Mouse (Mus musculus) gonadal fat pad, adult 2 months (tissue): Measurements from ENCODE around the gene Usp7. TPM values are rescaled to one million over a fixed set of nuclear protein-coding genes. Genes with fewer than 3 reads are reported as not detected.

Experiments used
- DNase-seq: peaks from one replicate; pipeline ENCODE4 v3.0.0-alpha.2; 2012; ENCODE audit warnings: low read depth
- polyA plus RNA-seq: library from polyadenylated mRNA; depleted of rRNA; stranded (reverse); fragments of >200 nt; gene quantifications from 2 replicates; pipeline ENCODE4 v1.2.3, GENCODE M21; 2012; rRNA removed

The Usp7 gene
- polyA plus RNA-seq = 30.6 and 39.9 TPM in 2 replicates

DNA sequence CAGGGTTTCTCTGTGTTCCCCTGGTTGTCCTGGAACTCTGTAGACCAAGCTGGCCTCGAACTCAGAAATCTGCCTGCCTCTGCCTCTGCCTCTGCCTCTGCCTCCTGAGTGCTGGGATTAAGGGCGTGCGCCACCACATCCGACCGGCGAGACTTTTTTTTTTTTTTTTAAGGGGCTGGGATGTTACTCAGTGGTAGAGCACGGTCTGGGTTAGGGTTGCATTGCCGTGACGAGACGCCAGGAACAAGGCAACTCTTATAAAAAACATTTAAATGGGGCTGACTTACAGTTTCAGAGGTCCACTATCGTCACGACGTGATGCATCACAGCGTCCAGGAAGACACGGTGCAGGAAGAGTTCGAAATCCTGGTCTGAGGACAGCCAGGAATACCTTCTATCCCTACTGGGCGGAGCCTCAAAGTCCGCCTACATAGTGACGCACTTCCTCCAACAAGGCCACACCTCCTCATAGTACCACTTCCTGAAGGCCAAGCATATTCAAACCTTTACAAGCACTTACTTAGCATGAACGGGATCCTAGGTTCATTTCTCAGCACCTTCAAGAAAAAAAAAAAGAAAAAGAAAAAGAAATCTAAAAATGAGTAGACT lies at the start of gene Usp7:
Gene Usp7, minus strand, starts transcription at position 360 of the 609 bp plus-strand sequence.
- no peak for DNase-seq

DNA sequence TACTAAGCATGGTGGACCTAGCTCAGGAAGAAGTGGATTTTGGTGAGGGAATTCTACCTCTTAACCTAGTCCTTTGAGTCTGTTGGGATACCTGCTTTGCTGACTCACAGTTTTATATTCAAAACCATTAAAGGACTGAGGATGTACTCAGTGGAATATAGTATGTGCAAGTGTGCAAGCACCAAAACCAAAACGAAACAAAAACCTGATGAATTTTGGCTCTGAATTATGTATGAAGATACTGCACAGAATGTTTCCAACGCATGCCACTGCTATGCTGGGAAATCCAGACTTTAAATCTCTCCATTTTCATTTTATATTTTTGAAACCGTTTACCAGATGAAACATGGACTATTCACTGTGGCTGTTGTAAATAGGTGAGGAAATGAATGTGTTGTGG lies 48.4 kb upstream of the Usp7 start:
- DNase-seq = no peak

DNA sequence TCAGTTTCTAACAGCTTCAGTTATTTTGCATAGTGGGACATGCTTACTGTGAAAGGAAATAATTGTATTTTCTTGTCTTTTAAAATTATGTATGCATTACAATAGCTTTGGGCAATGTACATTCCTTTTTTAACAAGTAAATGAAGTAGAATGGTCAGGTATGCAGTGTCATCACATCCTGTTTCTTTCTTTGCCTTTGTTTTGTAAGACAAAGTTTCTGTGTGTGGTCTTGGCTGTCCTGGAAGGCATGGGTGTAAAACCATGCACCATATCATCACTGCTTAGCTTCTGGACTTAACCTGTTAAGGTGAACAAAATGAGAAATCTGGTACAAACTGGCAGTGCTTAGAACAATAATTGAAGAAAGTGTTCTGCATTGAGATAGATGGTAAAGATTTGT lies 46.8 kb upstream of the Usp7 start:
- no peak for DNase-seq

DNA sequence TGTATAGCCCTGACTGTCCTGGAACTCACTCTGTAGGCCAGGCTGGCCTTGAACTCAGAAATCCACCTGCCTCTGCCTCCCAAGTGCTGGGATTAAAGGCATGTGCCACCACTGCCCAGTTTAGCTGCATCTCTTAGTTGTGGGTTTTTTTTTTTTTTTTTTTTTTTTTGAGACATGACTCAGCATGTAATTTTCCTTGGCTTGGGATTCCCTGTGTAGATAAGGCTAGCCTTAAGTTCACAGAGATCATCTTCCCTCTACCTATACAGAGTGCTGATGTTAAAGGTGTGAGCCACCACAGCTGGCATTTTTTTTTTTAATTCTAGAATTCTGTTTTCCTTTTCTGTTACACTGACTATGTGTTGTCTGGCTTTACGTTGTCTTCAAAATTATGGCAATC lies 45.5 kb upstream of the Usp7 start:
- DNase-seq = no peak

DNA sequence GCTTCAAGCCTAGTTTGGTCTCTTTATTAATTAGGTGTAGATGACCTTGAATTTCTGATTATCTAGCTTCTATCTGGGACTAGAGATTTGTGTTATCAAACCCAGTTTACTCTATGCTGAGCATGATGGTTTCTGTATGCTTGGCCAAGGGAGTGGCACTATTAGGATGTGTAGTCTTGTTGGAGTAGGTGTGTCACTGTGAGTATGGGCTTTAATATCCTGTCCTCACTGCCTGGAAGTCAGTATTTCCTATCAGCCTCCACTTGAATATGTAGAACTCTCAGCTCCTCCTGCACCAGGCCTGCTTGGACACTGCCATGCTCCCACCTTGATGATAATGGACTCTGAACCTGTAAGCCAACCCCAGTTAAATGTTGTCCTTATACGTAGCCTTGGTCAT lies 44.8 kb upstream of the Usp7 start:
- DNase-seq = no peak

DNA sequence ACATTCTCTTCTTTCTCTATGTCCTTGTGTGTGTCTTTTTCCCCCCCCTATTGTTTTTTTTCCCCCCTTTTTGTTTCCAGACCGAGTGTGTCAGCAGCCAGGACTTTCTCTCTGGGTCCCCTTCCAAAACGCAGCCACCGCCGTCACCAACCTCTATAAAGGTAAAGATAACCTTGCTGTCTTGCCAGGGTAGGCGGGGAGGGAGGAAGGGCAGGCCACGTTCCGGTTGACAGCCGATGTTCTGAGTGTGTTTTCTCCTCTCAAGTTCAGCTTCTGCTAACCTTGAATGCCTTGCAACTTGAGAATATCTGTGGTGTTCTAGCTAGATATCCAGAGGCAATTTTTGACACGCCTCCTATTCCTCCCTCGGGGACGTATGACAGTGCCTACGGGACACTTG lies 39.1 kb upstream of the Usp7 start:
- DNase-seq = no peak

DNA sequence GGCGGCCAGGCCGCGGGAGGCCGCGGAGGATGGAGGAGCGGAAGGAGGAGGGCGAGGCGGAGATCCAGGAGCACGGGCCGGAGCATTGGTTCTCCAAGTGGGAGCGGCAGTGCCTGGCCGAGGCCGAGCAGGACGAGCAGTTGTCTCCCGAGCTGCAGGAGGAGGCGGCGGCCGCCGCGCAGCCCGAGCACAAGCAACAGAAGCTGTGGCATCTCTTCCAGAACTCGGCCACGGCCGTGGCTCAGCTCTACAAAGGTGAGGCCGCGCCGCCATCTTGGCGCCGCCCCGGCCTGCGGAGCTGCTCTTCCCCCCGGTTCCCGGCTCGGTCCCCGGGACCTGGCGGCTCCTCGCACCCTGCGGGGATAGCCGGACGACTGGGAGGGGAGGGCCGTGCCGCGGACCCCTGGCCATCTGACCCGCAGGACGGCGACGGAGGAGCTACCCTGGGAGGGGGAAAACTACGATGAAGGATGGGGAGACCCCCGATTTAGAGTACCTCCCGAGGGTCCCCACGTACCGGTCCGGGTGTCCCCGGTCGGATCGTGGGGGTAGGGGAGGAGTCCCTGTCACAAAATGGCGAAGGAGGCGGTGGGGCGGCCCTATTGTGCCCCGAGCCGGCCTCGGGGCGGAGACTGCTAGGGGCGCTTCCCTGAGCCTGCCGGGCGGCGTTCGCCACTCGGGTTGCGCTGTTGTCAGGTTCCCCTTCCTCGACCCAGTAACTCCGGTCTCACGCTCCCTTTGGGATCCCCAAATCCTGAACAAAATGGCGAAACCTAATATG lies 38.5 kb upstream of the Usp7 start:
- DNase-seq = no peak

DNA sequence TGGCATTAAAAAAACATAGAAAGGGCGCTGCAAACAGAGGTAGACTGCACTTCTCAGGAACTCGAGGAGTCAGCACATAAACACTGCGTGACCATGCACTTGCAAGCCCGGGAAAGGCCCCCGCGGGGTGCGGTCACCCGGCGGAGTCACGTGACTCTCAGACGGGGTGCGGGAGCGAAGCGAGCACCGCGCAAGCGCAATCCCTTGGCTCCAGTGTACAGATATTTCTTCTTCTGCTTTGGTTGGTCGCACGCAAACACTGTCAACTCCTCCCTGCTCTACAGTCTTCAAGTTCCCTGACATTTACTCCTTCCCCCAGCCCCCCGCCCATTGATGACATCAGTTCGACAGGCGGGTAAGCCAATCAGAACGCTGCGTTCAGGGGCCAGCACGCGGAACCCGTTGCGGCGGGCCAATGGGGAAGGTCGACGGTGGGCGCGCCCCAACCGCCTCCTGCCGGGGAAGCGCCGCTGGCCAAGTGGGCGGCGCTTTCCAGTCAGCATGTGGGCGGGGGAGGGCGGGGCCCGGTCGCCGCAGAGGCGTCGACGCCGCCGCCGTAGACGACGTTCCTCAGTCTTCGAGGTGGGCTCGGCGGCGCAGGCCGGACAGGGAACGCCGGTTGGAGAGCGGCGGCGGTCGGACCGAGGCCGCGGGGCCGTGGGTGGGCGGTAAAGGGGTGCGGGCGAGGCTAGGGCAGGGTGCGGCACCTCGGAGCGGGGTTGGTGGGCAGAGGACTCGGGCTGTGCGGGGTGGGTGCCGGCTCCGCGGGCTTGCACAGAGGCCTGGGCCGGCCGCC lies 37.7 kb upstream of the Usp7 start, which contains the start of gene 1810013L24Rik:
Gene 1810013L24Rik, plus strand, starts transcription at position 537 of the 796 bp plus-strand sequence.
- peak; percentile 94 for DNase-seq

DNA sequence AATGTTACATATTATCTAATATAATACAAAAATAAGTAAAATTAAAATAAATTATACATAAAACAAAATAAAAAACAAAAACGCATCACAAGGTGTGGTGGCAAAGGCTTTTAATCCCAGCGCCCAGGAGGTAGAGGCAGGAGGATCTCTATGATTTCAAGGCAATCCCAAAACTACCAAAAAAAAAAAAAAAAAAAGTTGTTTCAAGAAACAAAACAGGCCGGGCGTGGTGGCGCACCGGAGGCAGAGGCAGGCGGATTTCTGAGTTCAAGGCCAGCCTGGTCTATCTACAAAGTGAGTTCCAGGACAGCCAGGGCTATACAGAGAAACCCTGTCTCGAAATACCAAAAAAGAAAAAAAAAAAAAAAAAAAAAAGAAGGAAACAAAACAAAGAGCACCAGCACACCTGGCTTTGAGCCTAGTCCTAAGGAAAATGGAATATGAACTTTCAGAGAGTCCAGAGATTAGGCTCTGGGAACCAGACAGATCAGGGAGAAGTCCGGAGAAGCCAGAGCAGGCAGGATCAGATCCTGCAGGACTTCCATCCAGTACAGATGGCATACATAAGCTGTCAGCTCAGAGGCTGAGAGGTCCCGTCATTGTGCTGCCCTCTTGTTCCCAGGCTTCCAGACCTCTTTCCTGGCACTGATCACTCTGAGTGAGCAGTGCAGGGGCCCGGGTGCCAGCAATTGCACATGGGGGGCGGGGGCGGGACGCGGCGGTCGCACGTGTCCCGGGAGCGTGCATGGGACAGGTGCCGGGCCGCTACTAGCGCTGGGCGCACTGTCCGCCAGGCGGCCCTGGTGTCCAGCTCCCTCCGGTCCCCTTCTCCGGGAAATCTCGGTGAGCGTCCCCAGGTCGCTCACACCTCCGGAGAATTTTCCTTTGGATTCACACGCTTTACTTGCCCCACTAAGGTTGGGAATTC lies 36.8 kb upstream of the Usp7 start:
- no peak for DNase-seq

DNA sequence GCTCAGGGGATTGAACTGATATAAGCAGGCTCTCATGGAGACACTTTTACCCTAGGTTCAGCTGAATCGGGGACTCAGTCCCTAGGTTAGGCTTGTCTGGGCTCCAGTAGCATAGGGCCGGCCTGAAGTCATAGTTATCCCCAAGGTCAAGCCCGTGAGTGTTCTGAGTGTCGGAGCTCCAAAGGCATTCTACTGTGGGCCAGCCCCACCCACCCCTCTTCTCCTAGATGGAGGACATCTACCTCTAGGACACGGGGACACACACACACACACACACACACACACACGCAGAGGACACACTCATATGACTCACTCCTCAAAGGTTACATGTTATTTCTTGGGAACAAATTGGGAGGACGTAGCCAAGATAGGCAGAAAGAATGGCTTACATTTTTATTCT lies 35.3 kb upstream of the Usp7 start:
- no peak for DNase-seq

DNA sequence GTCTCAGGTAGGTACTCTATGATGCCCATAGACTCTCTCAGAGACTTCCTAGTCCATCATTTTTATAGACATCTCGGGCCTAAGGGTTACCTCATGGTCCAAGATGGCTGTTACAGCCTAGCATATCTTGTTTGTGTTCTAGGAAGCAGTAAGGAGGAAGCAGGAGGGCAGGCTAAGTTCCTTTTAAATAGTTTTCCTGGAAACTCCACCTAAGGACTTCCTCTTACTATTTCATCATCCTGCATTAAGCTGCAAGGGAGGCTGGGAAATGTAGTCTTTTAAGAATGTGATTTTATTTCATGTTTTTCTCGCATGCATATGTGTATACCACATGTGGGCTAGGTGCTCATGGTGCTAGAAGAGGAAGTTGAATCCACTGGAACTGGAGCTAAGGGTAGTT lies 31.6 kb upstream of the Usp7 start:
- no peak for DNase-seq

DNA sequence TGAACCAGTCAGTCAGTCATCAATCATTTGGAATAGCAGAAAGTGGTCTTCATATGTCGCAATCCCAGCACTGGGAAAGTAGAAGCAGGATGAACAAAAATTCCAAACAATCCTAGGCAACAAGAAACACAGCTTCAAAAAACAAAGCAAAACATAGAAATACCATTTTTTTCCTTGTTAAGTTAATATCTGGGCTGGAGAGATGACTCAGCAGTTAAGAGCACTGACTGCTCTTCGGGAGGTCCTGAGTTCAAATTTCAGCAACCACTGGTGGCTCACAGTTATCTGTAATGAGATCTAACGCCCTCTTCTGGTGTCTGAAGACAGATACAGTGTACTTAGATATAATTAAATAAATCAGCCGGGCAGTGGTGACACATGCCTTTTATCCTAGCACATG lies 30.5 kb upstream of the Usp7 start:
- DNase-seq = no peak

DNA sequence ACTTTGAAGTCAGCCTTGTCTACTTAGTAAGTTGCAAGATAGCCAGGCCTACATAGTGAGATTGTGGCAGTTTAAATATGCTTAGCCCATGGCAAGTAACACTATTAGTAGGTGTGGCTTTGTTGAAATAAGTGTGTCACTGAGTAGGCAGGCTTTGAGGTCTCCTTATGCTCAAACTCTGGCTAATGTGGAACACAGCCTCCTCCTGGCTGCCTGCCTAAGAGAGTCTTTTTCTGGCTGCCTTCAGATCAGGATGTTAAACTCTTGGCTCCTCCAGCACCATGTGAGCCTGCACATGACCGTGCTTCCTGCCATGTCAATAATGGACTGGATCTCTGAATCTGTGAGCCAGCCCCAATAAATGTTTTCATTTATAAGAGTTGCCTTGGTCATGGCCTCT lies 29.3 kb upstream of the Usp7 start:
- no peak for DNase-seq

DNA sequence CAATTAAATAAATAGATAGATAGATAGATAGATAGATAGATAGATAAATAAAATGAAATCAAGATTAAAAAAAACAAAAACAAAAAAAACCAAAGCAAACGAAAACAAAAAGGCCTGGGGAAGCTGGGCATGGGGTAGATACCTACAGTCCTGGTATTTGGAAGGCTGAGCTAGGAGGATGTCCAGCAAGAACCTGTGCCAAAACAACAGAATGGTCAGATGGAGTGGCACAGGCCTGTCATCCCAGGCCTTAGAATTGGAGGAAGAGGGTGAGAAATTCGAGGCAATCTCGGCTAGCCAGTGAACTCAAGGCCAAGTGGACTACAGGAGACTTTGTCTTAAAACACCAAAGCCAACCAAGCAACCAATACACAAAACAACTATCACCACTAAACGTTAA lies 25.8 kb upstream of the Usp7 start:
- no peak for DNase-seq

DNA sequence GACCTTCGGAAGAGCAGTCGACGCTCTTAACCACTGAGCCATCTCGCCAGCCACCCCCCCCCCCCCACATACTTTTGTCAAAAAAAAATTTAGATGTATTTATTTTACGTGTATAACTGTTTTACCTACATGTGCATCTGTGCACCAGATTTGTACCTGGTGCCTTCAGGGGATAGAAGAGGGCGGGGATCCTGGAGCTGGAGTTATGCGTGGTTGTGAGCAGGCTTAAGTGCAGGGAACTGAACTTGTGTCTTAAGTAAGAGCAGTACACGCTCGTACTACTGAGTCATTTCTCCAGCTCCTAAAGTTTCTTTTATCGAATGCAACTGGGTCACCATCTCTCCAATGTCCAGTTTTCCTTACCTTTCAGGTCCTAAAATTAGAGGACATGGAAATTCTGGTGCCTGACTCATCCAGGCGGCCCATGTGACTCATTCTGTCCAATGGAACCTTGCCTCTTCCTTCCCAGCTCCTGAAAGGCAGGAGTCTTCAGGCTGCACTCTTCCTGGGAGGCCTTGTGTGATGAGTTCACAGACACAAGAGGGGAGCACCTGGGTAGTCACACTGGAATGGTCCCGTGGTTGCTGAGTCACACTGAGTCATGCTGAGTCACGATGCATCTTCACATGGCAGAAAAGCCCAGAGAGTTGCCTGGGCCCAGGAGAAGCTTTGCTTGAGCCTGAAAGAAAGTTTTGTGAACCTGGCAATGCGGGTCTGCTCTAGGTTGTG lies 18.5 kb upstream of the Usp7 start:
- DNase-seq = no peak

DNA sequence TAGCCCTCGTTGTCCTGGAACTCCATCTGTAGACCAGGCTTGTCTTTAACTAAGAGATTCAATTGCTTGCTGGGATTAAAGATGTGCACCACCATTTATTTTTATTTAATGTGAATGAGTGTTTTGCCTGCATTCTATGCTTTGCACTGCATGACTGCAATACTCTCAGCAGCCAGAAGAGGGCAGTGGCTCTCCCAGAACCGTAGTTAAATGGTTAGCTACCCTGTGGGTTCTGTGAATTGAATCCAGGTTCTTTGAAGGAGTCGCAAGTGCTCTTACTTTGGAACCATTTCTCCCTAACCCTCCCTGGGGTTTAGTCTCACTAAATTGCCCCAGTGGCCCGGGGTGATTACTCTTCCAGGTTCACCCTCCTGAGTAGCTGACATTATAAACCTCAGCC lies 14.6 kb upstream of the Usp7 start:
- DNase-seq = no peak

DNA sequence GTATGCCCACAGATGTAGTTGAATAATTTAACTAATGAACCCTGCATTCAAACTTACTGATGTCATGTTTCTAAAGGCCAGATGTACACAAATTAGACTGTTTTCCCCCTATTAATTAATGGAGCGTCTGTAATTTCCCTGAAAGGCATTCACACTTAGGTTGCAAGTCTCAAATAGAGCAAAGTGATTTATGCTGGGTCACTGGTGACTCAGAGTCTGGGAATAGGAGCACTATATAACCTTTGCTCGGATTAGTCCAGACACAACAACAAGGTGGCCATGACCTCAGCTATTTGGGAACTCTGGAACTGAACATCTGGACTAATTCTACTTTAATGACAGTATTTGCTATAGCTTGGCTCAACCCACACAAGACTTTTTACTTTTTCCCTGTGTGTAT lies 3.8 kb upstream of the Usp7 start:
- DNase-seq = no peak

DNA sequence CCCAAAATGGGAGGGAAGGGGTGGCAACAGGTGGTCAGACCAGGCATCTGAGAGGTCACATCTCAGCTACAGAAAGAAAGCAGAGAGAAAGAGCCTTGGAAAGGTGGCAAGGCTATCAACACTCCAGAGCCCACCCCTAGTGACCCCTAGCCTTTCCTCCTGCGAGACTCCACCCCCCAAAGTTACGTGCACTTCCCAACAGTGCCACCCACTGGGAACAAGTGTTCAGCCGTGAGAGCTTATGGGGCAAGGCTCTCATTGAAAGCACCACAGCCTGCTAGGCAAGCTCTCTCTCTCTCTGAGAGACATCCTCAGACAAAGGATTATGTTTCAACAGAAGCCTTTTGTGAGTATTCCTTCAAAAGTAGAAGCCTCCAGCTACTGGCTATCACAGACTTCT lies 2.8 kb upstream of the Usp7 start:
- DNase-seq = no peak

DNA sequence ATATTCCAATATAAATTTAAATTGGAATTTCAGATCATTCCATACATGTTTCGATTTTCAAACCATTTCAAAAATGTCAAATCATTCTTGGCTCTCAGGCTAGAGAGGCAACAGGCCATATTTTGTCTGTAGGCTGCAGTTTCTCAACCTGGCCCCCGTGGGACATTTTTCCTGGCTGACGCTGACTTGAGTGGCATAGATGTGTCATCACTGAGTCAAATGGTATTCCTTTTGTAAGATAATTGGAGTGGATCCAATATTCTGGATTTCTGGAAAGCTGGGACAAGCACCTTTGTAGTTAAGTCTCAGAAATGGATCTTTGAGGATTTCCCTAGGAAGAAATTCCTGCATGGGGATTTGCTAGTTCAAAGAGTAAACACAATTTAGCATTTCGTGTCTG lies 1.2 kb downstream of the Usp7 start:
- DNase-seq = peak; percentile 41

DNA sequence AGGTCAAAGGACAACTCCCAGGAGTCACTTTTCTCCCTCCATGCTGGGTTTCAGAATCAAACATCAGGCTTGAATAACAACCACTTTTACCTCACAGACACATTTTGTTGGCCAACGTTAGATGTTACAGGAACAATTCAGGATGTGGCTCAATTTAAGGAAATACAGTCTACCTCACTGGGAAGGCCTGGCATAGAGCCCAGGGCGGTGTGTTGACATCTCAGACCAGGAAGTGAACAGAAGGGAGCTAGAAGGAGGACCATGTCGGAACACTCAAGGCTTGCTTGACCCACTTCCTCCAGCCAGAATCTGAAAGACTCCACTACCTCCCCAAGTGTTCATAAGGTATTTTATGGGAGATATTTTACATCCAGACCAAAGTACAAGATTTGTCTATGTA lies 7.4 kb downstream of the Usp7 start:
- DNase-seq = peak; percentile 33
